Mouse (Mus musculus) thymus, adult 2 months (tissue): ENCODE results near the gene Sfmbt2. TPM values are rescaled to one million over a fixed set of nuclear protein-coding genes. Genes with fewer than 3 reads are reported as not detected.

Source experiments
- DNase-seq: peaks from one replicate; pipeline ENCODE4 v3.0.0; 2021
- H3K27ac ChIP-seq: fragments of 200-500 bp; 2 replicates; pipeline ENCODE4 v1.5.1; 2012; ENCODE audit warnings: low read length, control low read depth; ENCODE audit not compliant: control insufficient read depth, insufficient read depth
- H3K27me3 ChIP-seq: fragments of 200-500 bp; 2 replicates; pipeline ENCODE4 v1.6.1; 2012; ENCODE audit warnings: mild to moderate bottlenecking, low read length, moderate library complexity, mixed read lengths; ENCODE audit not compliant: control insufficient read depth, insufficient read depth
- H3K36me3 ChIP-seq: fragments of 200-500 bp; 2 replicates; pipeline ENCODE4 v1.6.1; 2012; ENCODE audit warnings: mild to moderate bottlenecking, low read length, moderate library complexity; ENCODE audit not compliant: control insufficient read depth, insufficient read depth
- H3K4me1 ChIP-seq: fragments of 200-500 bp; replicated peaks from 2 replicates; pipeline ENCODE4 v1.6.1; 2012; ENCODE audit warnings: low read length; ENCODE audit not compliant: control insufficient read depth, insufficient read depth
- H3K4me3 ChIP-seq: fragments of 200-500 bp; 2 replicates; pipeline ENCODE4 v1.5.1; 2012; ENCODE audit warnings: mild to moderate bottlenecking, low read length, control low read depth, moderate library complexity; ENCODE audit not compliant: control insufficient read depth, insufficient read depth
- CTCF ChIP-seq: fragments of 200-500 bp; IDR thresholded peaks from 2 replicates; pipeline ENCODE4 v1.5.1; 2012; ENCODE audit warnings: mild to moderate bottlenecking, control low read depth, low read length, moderate library complexity, borderline replicate concordance; ENCODE audit not compliant: control insufficient read depth, poor library complexity, insufficient read depth; ENCODE audit errors: extremely low read depth
- POLR2A ChIP-seq: fragments of 200-500 bp; IDR thresholded peaks from 2 replicates; pipeline ENCODE4 v1.6.1; 2012; ENCODE audit warnings: mild to moderate bottlenecking, low read length, control low read depth, moderate library complexity; ENCODE audit not compliant: control insufficient read depth, poor library complexity, insufficient read depth; ENCODE audit errors: extremely low read depth
- WGBS: fragments of 180-500 bp; shearing (Covaris S2); methylation state at CpG from one replicate; pipeline ENCODE4 v1.1.7; 2018; 5-methylcytosine and 5-hydroxymethylcytosine counted together
- polyA plus RNA-seq: library from polyadenylated mRNA; depleted of rRNA; stranded (reverse); fragments of >200 nt; gene quantifications from 2 replicates; pipeline ENCODE4 v1.2.3, GENCODE M21; 2012; rRNA removed

Gene Sfmbt2
- polyA plus RNA-seq, 1 experiment: 1.7 TPM

DNA sequence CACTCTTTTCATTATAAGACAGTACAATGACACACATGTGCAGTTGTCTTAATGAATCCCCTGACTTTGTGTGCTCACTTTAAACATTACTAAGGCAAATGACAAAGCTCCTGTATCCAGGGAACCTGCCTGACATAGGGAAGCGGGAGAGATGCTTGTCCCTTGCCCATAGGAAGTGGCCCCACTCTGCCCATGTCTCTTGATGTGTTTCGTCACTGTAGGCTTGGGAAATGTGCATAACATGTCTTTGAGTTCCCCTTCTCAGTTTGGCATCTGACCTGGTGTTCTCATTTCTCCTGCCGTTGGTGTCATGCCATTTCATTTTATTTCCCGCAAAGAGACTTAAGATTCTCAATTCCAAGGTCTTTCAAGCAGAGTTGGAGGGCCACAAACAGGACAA lies 202.0 kb downstream of the Sfmbt2 start:
- H3K4me3 ChIP-seq: no peak overlapping the region
- no peak overlapping the region for H3K27ac ChIP-seq
- DNase-seq: no peak
- no peaks in the 10 kb centered on the region for H3K36me3 ChIP-seq
- H3K4me1 ChIP-seq: no peaks in the 10 kb centered on the region
- WGBS: 98% methylated on average over 4 of the region's 4 CpGs
- no peak for TF ChIP-seq CTCF
- TF ChIP-seq POLR2A: no peak
- no peaks in the 10 kb centered on the region for H3K27me3 ChIP-seq

DNA sequence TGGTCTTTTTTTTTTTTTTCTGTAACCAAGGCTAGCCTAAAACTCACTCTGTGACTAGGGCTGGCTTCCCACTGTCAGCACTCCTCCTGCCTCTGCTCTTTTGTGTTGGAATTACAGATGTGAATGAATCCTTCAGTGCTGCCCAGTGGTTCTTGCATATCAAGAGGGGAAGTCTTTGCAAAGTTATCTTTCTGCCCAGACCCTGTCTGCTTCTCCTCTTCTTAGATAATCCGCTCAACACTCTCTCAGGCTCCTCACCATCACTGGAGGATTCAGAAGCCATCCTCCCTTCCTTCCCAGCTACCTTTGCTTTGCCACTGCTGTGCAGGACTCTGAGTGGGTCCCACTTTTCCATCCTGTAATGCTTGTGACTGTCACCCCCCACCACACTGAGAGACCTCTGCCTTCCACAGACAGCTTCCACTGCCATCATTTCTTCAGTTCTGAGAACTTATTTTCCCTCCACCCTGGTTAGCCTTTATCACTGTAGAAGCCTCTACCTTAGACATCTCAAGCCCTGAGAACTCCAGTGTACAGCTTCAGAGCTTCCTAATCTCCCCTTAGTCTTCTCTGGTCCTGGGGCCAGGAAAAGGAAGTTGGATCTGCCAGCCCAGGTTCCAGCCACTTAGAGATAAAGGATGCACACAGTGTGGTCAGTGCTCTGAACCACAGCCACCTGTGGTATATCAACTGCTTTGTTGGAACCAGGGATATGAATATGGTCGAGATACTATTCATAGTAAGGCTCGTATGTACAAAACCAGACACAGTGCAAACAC lies 205.8 kb downstream of the Sfmbt2 start:
- no peaks in the 10 kb centered on the region for H3K36me3 ChIP-seq
- no peak overlapping the region for H3K27ac ChIP-seq
- 69% methylated on average over 3 of the region's 3 CpGs for WGBS
- no peak for DNase-seq
- TF ChIP-seq POLR2A (no peak), CTCF (no peak)
- no peaks in the 10 kb centered on the region for H3K27me3 ChIP-seq
- no peaks in the 10 kb centered on the region for H3K4me1 ChIP-seq
- no peak overlapping the region for H3K4me3 ChIP-seq

DNA sequence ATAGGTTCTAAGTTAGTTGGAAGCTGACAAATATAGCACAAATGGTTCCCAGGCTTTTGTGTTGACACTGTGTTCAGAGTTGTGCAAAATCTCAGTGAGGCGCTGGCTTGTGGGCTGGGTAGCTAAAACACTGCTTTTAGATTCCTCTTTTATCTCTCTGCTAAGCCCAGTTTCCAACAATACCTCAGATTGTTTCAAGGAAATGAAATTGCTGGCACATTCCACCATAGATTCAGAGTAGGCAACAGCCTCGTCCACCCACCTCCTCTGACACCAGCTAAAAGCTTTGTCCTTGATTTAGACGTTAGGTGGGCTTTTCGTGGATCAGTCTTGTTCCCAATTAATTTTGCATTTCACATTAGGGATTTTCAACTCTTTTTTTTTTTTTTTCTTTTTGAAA lies 212.4 kb downstream of the Sfmbt2 start:
- no peak overlapping the region for H3K4me3 ChIP-seq
- TF ChIP-seq CTCF (no peak), POLR2A (no peak)
- 93% methylated on average over 4 of the region's 4 CpGs for WGBS

DNA sequence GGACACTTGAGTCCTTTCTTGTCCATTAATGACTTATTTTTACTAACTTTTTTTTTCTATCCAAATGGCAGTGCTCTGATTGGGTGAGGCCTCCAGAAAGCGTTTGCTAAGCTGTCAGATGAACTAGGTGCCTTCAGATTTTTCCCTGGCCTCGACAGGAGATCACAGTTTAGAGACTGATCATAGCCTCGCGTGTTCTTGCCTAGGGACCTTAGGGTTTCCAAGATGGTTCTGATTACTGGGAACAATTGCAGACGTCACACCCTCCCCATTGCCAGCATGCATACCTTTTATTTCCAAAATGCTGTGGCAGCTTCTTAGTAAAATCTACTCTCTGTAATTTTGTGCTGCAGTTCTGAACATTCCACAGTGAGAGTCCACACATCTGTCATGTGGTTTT lies 212.8 kb downstream of the Sfmbt2 start:
- TF ChIP-seq POLR2A (no peak), CTCF (no peak)
- no peaks in the 10 kb centered on the region for H3K36me3 ChIP-seq
- H3K4me1 ChIP-seq: no peaks in the 10 kb centered on the region
- no peak overlapping the region for H3K27ac ChIP-seq
- no peaks in the 10 kb centered on the region for H3K27me3 ChIP-seq
- H3K4me3 ChIP-seq: no peak overlapping the region
- WGBS: 91% methylated on average over 5 of the region's 5 CpGs
- no peak for DNase-seq

More for the DNA sequence above, 212.4 kb downstream of the Sfmbt2 start:
- H3K27me3 ChIP-seq: no peaks in the 10 kb centered on the region
- H3K27ac ChIP-seq: no peak overlapping the region
- H3K4me1 ChIP-seq: no peaks in the 10 kb centered on the region
- DNase-seq: no peak
- no peaks in the 10 kb centered on the region for H3K36me3 ChIP-seq

DNA sequence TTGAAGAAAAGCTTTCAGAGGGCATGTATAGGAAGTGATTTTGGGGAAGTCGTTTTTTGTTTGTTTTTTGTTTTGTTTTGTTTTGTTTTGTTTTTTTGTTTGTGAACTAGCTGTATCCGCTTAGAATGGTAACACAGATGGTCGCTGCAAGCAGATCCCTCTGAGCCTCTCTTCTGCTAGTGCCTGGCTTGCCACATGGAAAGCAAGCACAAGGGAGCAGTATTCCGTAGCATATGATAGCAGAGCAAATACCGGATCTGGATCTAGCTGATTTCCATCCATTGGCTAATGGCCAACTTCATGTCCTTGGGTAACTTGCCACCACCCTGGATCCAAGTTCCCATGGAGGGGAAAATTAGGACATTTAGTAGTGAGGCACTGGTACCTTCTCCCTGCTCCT lies 221.0 kb downstream of the Sfmbt2 start:
- H3K27ac ChIP-seq: no peak overlapping the region
- TF ChIP-seq POLR2A: no peak
- no peak for TF ChIP-seq CTCF
- no peaks in the 10 kb centered on the region for H3K36me3 ChIP-seq
- no peak for DNase-seq
- H3K4me1 ChIP-seq: no peaks in the 10 kb centered on the region
- no peak overlapping the region for H3K4me3 ChIP-seq
- 85% methylated on average over 5 of the region's 5 CpGs for WGBS
- no peaks in the 10 kb centered on the region for H3K27me3 ChIP-seq

DNA sequence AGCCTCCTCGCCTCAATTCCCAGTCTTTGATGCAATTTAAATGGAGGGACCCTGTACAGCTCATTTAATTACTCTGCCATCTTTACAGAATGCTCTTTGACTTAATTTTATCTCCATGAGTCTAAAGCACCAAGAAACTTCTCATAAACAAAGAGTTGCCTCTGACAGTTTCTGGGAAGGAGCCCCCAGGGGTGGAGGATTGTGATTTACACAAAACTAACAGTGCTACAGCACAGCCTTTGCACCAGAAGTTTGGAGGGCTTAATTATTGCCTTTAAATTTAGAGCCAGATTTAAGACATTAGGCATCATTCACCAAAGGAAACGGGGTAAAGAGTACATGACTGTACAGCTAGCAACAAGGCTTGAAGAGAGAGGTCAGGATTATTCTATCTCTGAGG lies 245.2 kb downstream of the Sfmbt2 start:
- no peak for DNase-seq
- Histone ChIP-seq H3K4me1 (no peaks in the 10 kb centered on the region), H3K27ac (no peak overlapping the region), H3K27me3 (no peaks in the 10 kb centered on the region), H3K4me3 (no peak overlapping the region), H3K36me3 (no peaks in the 10 kb centered on the region)
- WGBS: 80% methylated on average over 2 of the region's 2 CpGs
- TF ChIP-seq CTCF (no peak), POLR2A (no peak)

Other genes starting within 250 kb of the Sfmbt2 start
- gene Itih2, start 239.1 kb upstream of the Sfmbt2 start, polyA plus RNA-seq: 0.23 and 0.87 TPM in 2 replicates
- 4.1 and 4.4 TPM in 2 replicates for gene Itih5, start 216.9 kb upstream of the Sfmbt2 start, polyA plus RNA-seq